Comparison of ENCODE assay signal across 8 mouse cellular contexts in genomic region chr12:24707954-24708823, GRCm38 (mm10). TPM values are rescaled to one million over a fixed set of nuclear protein-coding genes. Genes with fewer than 3 reads are reported as not detected.
DNase-seq lines count a peak whose midpoint lies in the region; ATAC-seq lines count a peak whose summit lies in the region.

TSS of gene Rrm2 (plus strand) at chr12:24708241.

- H3K4me2 ChIP-seq in heart, embryonic 14.5 days (ENCODE audit: low read length) = peak within 1 kb of the TSS; percentile 83
- H3K4me2 ChIP-seq in liver, embryonic 12.5 days = peak within 1 kb of the TSS; percentile 85

- peak; percentile 96 for DNase-seq in kidney, postnatal 14 days
- DNase-seq in naive thymus-derived CD4-positive, alpha-beta T cell, adult 2 months (ENCODE audit: low read depth) = peak; percentile 96
- DNase-seq in splenic B cell, adult 2 months (ENCODE audit: low read depth, low spot score) = peak; percentile 96

- peak within 1 kb of the TSS; percentile 95 for H3K4me3 ChIP-seq in brown adipose tissue, adult 24 weeks (ENCODE audit: insufficient read depth, low read depth, low read length)
- peak within 1 kb of the TSS; percentile 69 to 78 for H3K4me3 ChIP-seq in heart, embryonic 14.5 days (ENCODE audit: control insufficient read depth in 1 of 2, insufficient read depth in 1 of 2, low read depth in 1 of 2, low read length in 2 of 2)
- H3K4me3 ChIP-seq in liver, embryonic 12.5 days = peak within 1 kb of the TSS; percentile 77

- no peaks in the 10 kb centered on the region for H3K27me3 ChIP-seq in heart, embryonic 14.5 days (ENCODE audit: control insufficient read depth, insufficient read depth, low read length)
- no peaks in the 10 kb centered on the region for H3K27me3 ChIP-seq in liver, embryonic 12.5 days (replicated peaks)
- no peaks in the 10 kb centered on the region for H3K27me3 ChIP-seq in splenic B cell, adult 2 months (ENCODE audit: control insufficient read depth, insufficient read depth, low read length, poor library complexity, severe bottlenecking)

- ATAC-seq in CD4-positive, CD25-positive, alpha-beta regulatory T cell, adult 4 months = peak; percentile 83
- ATAC-seq in erythroid progenitor cell, adult 5-6 weeks (replicated peaks; ENCODE audit: low FRiP score, poor library complexity, severe bottlenecking) = peak; percentile 63
- ATAC-seq in heart, embryonic 14.5 days (ENCODE audit: insufficient number of reproducible peaks, insufficient read depth, low FRiP score, low read depth) = peak; percentile 86
- ATAC-seq in liver, embryonic 12.5 days = peak; percentile 80

- no peaks in the 10 kb centered on the region for H3K9me3 ChIP-seq in heart, embryonic 14.5 days (ENCODE audit: control insufficient read depth, low read length)
- H3K9me3 ChIP-seq in liver, embryonic 12.5 days (replicated peaks) = no peaks in the 10 kb centered on the region

- WGBS in heart, embryonic 14.5 days = under 1% methylated on average over 80 of the region's 83 CpGs
- WGBS in liver, embryonic 12.5 days (ENCODE audit: insufficient replicate concordance) = under 1% methylated on average over 83 of the region's 83 CpGs

- no peak within 1 kb of the TSS for H3K27ac ChIP-seq in brown adipose tissue, adult 24 weeks (replicated peaks; ENCODE audit: low read depth, low read length)
- H3K27ac ChIP-seq in heart, embryonic 14.5 days (replicated peaks in 1 of 2; ENCODE audit: control insufficient read depth in 1 of 2, insufficient read depth in 1 of 2, low read depth in 2 of 2, low read length in 2 of 2) = peak within 1 kb of the TSS; percentile 54 to 70
- peak within 1 kb of the TSS; percentile 87 for H3K27ac ChIP-seq in liver, embryonic 12.5 days

- H3K9ac ChIP-seq in heart, embryonic 14.5 days (ENCODE audit: low read length) = peak within 1 kb of the TSS; percentile 80
- peak within 1 kb of the TSS; percentile 84 for H3K9ac ChIP-seq in liver, embryonic 12.5 days

- no peaks in the 10 kb centered on the region for H3K4me1 ChIP-seq in brown adipose tissue, adult 24 weeks (ENCODE audit: control insufficient read depth, insufficient read depth, insufficient read length, low read length)
- peaks cover 14 to 52% of the 10 kb centered on the region in 2 experiments for H3K4me1 ChIP-seq in heart, embryonic 14.5 days (ENCODE audit: control insufficient read depth in 2 of 2, insufficient read depth in 2 of 2, low read length in 2 of 2)
- peaks cover 80% of the 10 kb centered on the region for H3K4me1 ChIP-seq in liver, embryonic 12.5 days

- H3K36me3 ChIP-seq in heart, embryonic 14.5 days (ENCODE audit: control insufficient read depth, insufficient read depth, low read length) = peaks cover 30% of the 10 kb centered on the region
- H3K36me3 ChIP-seq in liver, embryonic 12.5 days = peaks cover 45% of the 10 kb centered on the region
- H3K36me3 ChIP-seq in splenic B cell, adult 2 months (ENCODE audit: control insufficient read depth, insufficient read depth, low read length, poor library complexity, severe bottlenecking) = no peaks in the 10 kb centered on the region; the same call in 1 of the 2 replicates

RNA-seq across cellular contexts. Expression of gene Rrm2, which starts in this region (rescaled TPM):
- polyA plus RNA-seq in CD4-positive, CD25-positive, alpha-beta regulatory T cell, adult 4 months (2017; shearing (Covaris generic)) = 10 to 100 TPM; 49.7 to 81.3 TPM
- polyA plus RNA-seq in brown adipose tissue, adult 24 weeks (2012; ENCODE audit: insufficient read depth, insufficient read length, missing spikeins) = 0.63 TPM in 2 replicates
- 647 and 687 TPM in 2 replicates for total RNA-seq in erythroid progenitor cell, adult 5-6 weeks (2015; ENCODE audit: low replicate concordance)
- total RNA-seq in erythroid progenitor cell, adult 5-6 weeks (2017; ENCODE audit: low replicate concordance) = 662 and 846 TPM in 2 replicates
- 189 and 209 TPM in 2 replicates for polyA plus RNA-seq in heart, embryonic 14.5 days (2014; fragmentation: Nextera tagmentation; extraction: Ambion mirVana)
- polyA plus RNA-seq in liver, embryonic 12.5 days (2016; fragmentation: Nextera tagmentation; extraction: Ambion mirVana) = 531 and 552 TPM in 2 replicates

Comparison
In these comparisons a context has a peak if more than half of its experiments do, and no peak if none do; other contexts are left out.
1. RNA of gene Rrm2 (polyA plus RNA-seq): 531 to 552 TPM in liver, embryonic 12.5 days, 189 to 209 TPM in heart, embryonic 14.5 days and 49.7 to 81.3 TPM in CD4-positive, CD25-positive, alpha-beta regulatory T cell, adult 4 months; 0.63 TPM in brown adipose tissue, adult 24 weeks; every median in the first group is over 10 times any median in the second.
2. Peak in every context shown above with its lines, with median percentiles within 50 percentile points of each other: ATAC-seq, H3K4me3 ChIP-seq and DNase-seq.